ENCODE assay signal across 9 mouse cellular contexts in genomic region chr17:79615897-79616296, GRCm38 (mm10). TPM values are rescaled to one million over a fixed set of nuclear protein-coding genes. Genes with fewer than 3 reads are reported as not detected.
A peak's percentile ranks its signal among the peaks of the same experiment; 100 is the strongest.
DNase-seq lines count a peak whose midpoint lies in the region; ATAC-seq and TF ChIP-seq lines count a peak whose summit lies in the region.
"Had no signal": no experiment of that assay in that cellular context is flagged by ENCODE, and none has a peak within 500 bp of the region (broad histone marks: within the 10 kb centered on the region; RNA-seq: fewer than 3 reads in every experiment).

No protein-coding gene starts in this region.

- H3K4me3 ChIP-seq in kidney, embryonic 15.5 days (replicated peaks) = peak overlapping the region; percentile 86
- H3K4me3 ChIP-seq in embryonic facial prominence, embryonic 12.5 days = peak overlapping the region; percentile 76
- H3K4me3 ChIP-seq in hindbrain, postnatal 0 days (ENCODE audit: low read length) = peak overlapping the region; percentile 77
- H3K4me3 ChIP-seq in midbrain, embryonic 16.5 days (ENCODE audit: low read depth, low read length) = peak overlapping the region; percentile 87

- H3K9me3 ChIP-seq in kidney, embryonic 15.5 days (replicated peaks) = no peaks in the 10 kb centered on the region
- no peaks in the 10 kb centered on the region for H3K9me3 ChIP-seq in embryonic facial prominence, embryonic 12.5 days
- no peaks in the 10 kb centered on the region for H3K9me3 ChIP-seq in hindbrain, postnatal 0 days (ENCODE audit: low read length)
- H3K9me3 ChIP-seq in midbrain, embryonic 16.5 days (replicated peaks; ENCODE audit: control insufficient read depth, low read length, poor library complexity, severe bottlenecking) = no peaks in the 10 kb centered on the region

- no peak for TF ChIP-seq CTCF in hindbrain, postnatal 0 days (IDR thresholded peaks at IDR 0.05; ENCODE audit: low read depth)

- H3K27ac ChIP-seq in kidney, embryonic 15.5 days = no peak overlapping the region
- H3K27ac ChIP-seq in embryonic facial prominence, embryonic 12.5 days = no peak overlapping the region
- H3K27ac ChIP-seq in hindbrain, postnatal 0 days = 0 out of 2 replicates have a peak overlapping the region, but pooled peaks have one; percentile 87
- no peak overlapping the region for H3K27ac ChIP-seq in midbrain, embryonic 16.5 days (ENCODE audit: low read length)

- WGBS in kidney, embryonic 15.5 days = 73% methylated on average over 9 of the region's 9 CpGs
- 85% methylated on average over 9 of the region's 9 CpGs for WGBS in embryonic facial prominence, embryonic 12.5 days
- WGBS in hindbrain, postnatal 0 days = 87% methylated on average over 9 of the region's 9 CpGs
- 90% methylated on average over 9 of the region's 9 CpGs for WGBS in midbrain, embryonic 16.5 days

- H3K4me1 ChIP-seq in kidney, embryonic 15.5 days = peaks cover 6% of the 10 kb centered on the region; the same call in 1 of the 2 replicates
- 0 out of 2 replicates have a peak, but pooled peaks cover 3% of the 10 kb centered on the region for H3K4me1 ChIP-seq in embryonic facial prominence, embryonic 12.5 days
- no peaks in the 10 kb centered on the region for H3K4me1 ChIP-seq in hindbrain, postnatal 0 days (ENCODE audit: insufficient read depth, low read length)
- peaks cover 5% of the 10 kb centered on the region; the same call in 1 of the 2 replicates for H3K4me1 ChIP-seq in midbrain, embryonic 16.5 days (ENCODE audit: control insufficient read depth, insufficient read depth, low read length)

- ATAC-seq in kidney, embryonic 15.5 days (replicated peaks; ENCODE audit: low FRiP score) = no peak
- no peak for ATAC-seq in embryonic facial prominence, embryonic 12.5 days (ENCODE audit: insufficient number of reproducible peaks, insufficient read depth, low FRiP score, low TSS enrichment)
- ATAC-seq in hindbrain, postnatal 0 days = no peak
- no peak for ATAC-seq in midbrain, embryonic 16.5 days
- no peak for ATAC-seq in cerebellum, adult (ENCODE audit: insufficient number of reproducible peaks, low FRiP score, low TSS enrichment)

- no peaks in the 10 kb centered on the region for H3K27me3 ChIP-seq in kidney, embryonic 15.5 days
- no peaks in the 10 kb centered on the region for H3K27me3 ChIP-seq in embryonic facial prominence, embryonic 12.5 days
- H3K27me3 ChIP-seq in hindbrain, postnatal 0 days (ENCODE audit: insufficient read depth, low read length) = no peaks in the 10 kb centered on the region
- no peaks in the 10 kb centered on the region for H3K27me3 ChIP-seq in midbrain, embryonic 16.5 days (ENCODE audit: control insufficient read depth, insufficient read depth, low read depth, low read length)
- H3K27me3 ChIP-seq: Patski had no signal

- DNase-seq in kidney, postnatal 36 days = no peak
- no peak for DNase-seq in hindbrain, postnatal 0 days (ENCODE audit: low spot score)
- DNase-seq in adrenal gland, adult 18-20 months (ENCODE audit: low spot score in 2 of 2) = no peak
- DNase-seq in kidney, postnatal 10 days = no peak

- H3K4me2 ChIP-seq in kidney, embryonic 15.5 days = peak overlapping the region; percentile 79
- H3K4me2 ChIP-seq in embryonic facial prominence, embryonic 12.5 days (replicated peaks) = peak overlapping the region; percentile 84
- H3K4me2 ChIP-seq in hindbrain, postnatal 0 days (ENCODE audit: low read depth, low read length) = peak overlapping the region; percentile 91
- H3K4me2 ChIP-seq in midbrain, embryonic 16.5 days (ENCODE audit: low read length) = peak overlapping the region; percentile 87

- H3K9ac ChIP-seq in kidney, embryonic 15.5 days = no peak overlapping the region
- H3K9ac ChIP-seq in embryonic facial prominence, embryonic 12.5 days = no peak overlapping the region; the same call in 1 of the 2 replicates
- H3K9ac ChIP-seq in hindbrain, postnatal 0 days (replicated peaks; ENCODE audit: low read length) = no peak overlapping the region
- H3K9ac ChIP-seq in midbrain, embryonic 16.5 days (ENCODE audit: low read depth, low read length) = no peak overlapping the region

- H3K36me3 ChIP-seq in kidney, embryonic 15.5 days = no peaks in the 10 kb centered on the region
- H3K36me3 ChIP-seq in embryonic facial prominence, embryonic 12.5 days = no peaks in the 10 kb centered on the region
- H3K36me3 ChIP-seq in hindbrain, postnatal 0 days (ENCODE audit: insufficient read depth, low read length) = no peaks in the 10 kb centered on the region
- no peaks in the 10 kb centered on the region for H3K36me3 ChIP-seq in midbrain, embryonic 16.5 days (ENCODE audit: control insufficient read depth, insufficient read depth, low read length)

RNA-seq across cellular contexts. Expression of gene Rmdn2, which starts 4.2 kb away (rescaled TPM):
- polyA plus RNA-seq in kidney, embryonic 15.5 days (2015; fragmentation: Nextera tagmentation; extraction: Ambion mirVana) = 13.3 and 15.5 TPM in 2 replicates
- polyA plus RNA-seq in embryonic facial prominence, embryonic 12.5 days (2016; fragmentation: Nextera tagmentation; extraction: Ambion mirVana) = 12.1 and 12.3 TPM in 2 replicates
- 3.6 and 6.1 TPM in 2 replicates for total RNA-seq in hindbrain, postnatal 0 days (2014; rRNA removed)
- polyA plus RNA-seq in hindbrain, postnatal 0 days (2015; fragmentation: Nextera tagmentation; extraction: Ambion mirVana) = 11.1 and 12.4 TPM in 2 replicates
- 6.7 and 7.9 TPM in 2 replicates for polyA plus RNA-seq in midbrain, embryonic 16.5 days (2015; fragmentation: Nextera tagmentation; extraction: Ambion mirVana)
- total RNA-seq in adrenal gland, adult 18-20 months (2021) = 100 to 1,000 TPM; 178 to 261 TPM
